Mouse (Mus musculus): ENCODE measurements at regions not wholly inside any gene's neighbourhood (a gene's known extent, or its start where the extent isn't known, plus 50 kb on each side); places are given as distances from the start of the nearest gene placed in this dataset.

DNA sequence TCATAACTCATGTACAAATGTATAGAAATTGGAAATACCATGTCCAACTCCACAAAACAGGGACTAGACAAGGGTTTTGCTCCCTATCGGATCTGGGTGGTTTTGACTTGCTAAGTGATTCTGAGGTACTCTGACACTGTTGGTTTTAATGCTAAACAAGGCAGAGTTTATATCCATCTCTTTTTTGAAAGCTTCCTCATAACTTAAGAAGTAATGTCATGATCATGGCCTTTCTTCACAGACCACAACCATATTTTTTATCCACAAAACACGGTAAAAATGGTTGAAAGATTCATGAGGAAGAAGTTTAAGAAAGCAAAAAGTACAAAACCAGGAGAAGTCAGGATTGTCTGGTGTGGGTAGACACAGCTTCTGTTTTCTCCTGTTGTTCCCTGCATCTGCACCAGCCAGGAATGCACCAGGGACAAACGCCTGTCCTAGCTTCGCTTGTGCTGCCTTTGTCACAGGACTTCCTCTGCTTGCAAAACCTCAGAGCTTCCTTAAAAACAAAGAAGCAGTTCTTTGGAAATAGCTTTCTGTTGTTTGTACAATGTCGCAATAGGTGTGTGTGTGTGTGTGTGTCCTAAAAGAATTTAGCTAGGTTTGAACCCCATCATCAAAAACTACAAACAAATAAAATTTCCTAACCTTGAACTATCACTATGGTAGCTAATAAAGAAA, 153.3 kb downstream of the Pah start:
- no peak for DNase-seq
- H3K4me1 ChIP-seq (ENCODE audit: control insufficient read depth, insufficient read depth, low read length) = no peaks in the 10 kb centered on the region
- no peak for TF ChIP-seq CTCF (IDR thresholded peaks at IDR 0.05; ENCODE audit: borderline replicate concordance, insufficient read depth, low read depth, low read length)
- H3K4me3 ChIP-seq (replicated peaks; ENCODE audit: insufficient read depth, low read depth, low read length) = no peak overlapping the region
- no peak overlapping the region for H3K27ac ChIP-seq (ENCODE audit: insufficient read depth, low read length)
- H3K27me3 ChIP-seq (ENCODE audit: control insufficient read depth, insufficient read depth, low read length) = no peaks in the 10 kb centered on the region
- 84% methylated on average over 5 of the region's 5 CpGs for WGBS

DNA sequence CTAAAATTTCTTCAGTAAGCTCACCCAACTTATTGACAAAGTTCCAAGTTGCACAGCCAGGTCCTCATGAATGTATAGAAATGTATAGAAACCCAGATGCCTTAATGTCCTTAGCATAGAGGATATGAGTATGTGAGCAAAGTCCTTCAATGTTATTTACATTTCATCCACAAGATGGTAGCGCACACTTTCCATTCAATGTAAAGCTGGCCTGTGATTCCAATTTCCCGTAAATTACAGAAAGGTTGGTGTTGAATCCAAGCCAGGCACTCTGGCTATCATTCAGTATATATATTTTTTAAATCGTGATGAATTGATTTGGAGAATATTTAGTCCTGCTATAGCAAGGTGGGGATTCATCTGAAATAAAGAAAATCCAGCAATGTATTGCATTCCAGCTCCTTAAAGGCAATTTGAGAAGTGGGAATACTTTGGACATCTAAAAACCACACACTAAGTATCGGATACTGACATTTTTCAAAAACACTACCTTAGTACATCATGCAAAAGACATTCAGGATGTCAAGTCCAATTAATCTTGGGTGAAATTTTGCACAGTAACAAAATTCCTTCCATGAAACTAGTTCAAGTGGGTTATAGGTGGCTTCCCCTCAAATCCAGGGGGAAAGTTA, 154.6 kb downstream of the Pah start:
- Histone ChIP-seq H3K27me3 (ENCODE audit: control insufficient read depth, insufficient read depth, low read length) (no peaks in the 10 kb centered on the region), H3K27ac (ENCODE audit: insufficient read depth, low read length) (no peak overlapping the region), H3K4me3 (replicated peaks; ENCODE audit: insufficient read depth, low read depth, low read length) (no peak overlapping the region), H3K4me1 (ENCODE audit: control insufficient read depth, insufficient read depth, low read length) (no peaks in the 10 kb centered on the region)
- DNase-seq = no peak
- TF ChIP-seq POLR2A (IDR thresholded peaks at IDR 0.05; ENCODE audit: borderline replicate concordance, insufficient read depth, low read length) (no peak), CTCF (IDR thresholded peaks at IDR 0.05; ENCODE audit: borderline replicate concordance, insufficient read depth, low read depth, low read length) (no peak)
- WGBS = 67% methylated on average over 4 of the region's 4 CpGs

DNA sequence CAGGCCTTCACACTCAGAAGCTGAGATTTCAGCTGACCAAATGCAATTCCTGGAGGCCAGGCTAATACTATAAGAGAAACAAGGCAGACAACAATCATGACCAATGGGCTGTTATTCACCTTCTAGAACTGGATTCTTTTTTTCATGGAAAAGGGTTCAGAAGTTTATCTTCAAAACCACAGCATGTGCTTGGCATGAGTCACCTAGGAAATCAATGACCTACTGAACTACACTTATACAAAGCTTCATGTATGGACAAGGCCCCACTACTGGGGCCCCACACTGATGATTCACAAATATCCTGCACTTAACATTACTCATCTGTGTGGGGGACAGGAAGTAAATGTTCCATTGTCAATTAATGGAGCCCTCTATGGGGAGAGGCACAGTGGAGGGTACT, 157.4 kb downstream of the Pah start:
- no peak for DNase-seq
- Histone ChIP-seq H3K27me3 (ENCODE audit: control insufficient read depth, insufficient read depth, low read length) (no peaks in the 10 kb centered on the region), H3K27ac (ENCODE audit: insufficient read depth, low read length) (no peak overlapping the region), H3K4me3 (replicated peaks; ENCODE audit: insufficient read depth, low read depth, low read length) (no peak overlapping the region), H3K4me1 (ENCODE audit: control insufficient read depth, insufficient read depth, low read length) (no peaks in the 10 kb centered on the region)
- TF ChIP-seq CTCF (IDR thresholded peaks at IDR 0.05; ENCODE audit: borderline replicate concordance, insufficient read depth, low read depth, low read length) = no peak
- no peak for TF ChIP-seq POLR2A (IDR thresholded peaks at IDR 0.05; ENCODE audit: borderline replicate concordance, insufficient read depth, low read length)

DNA sequence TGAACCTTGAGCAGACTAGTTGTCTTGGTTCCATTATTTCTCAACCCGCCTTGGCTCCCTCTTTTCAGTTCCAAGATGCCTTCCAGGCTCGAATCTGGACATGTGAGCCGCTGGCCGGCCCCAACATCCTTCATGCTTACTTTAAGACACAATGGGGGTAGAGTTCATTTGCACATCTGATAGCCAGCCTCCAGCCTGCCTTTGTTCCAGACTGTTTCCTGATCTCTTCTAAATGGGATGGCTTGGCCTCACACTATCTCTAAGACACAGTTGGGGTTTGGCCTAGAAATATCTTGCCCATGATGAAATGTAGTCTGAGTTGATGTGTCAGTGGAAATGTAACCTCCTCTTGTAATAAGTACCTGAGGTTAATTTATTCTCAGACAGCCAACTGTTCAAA, 164.7 kb downstream of the Pah start:
- no peaks in the 10 kb centered on the region for H3K27me3 ChIP-seq (ENCODE audit: control insufficient read depth, insufficient read depth, low read length)
- 26% methylated on average over 4 of the region's 4 CpGs for WGBS

DNA sequence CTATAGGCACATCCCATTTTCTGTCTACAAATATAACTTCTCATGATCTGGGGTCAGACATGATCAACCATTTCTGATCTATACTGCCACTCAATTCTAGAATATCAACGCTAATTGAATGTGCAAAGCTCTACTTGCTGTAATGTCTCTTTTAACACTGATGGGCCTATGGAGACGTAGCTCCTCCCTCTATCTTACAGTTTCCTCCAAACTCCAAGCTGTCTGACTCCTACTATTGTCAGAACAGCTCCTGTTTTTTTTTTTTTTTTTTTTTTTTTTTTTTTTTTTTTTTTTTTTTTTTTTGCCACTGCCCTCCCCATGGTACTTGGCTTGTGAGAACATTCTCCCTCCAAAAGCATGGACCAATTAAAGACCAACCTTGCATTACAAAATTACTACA, 165.2 kb downstream of the Pah start:
- 92% methylated on average over 2 of the region's 2 CpGs for WGBS
- Histone ChIP-seq H3K4me1 (ENCODE audit: control insufficient read depth, insufficient read depth, low read length) (no peaks in the 10 kb centered on the region), H3K4me3 (replicated peaks; ENCODE audit: insufficient read depth, low read depth, low read length) (no peak overlapping the region), H3K27me3 (ENCODE audit: control insufficient read depth, insufficient read depth, low read length) (no peaks in the 10 kb centered on the region), H3K27ac (ENCODE audit: insufficient read depth, low read length) (no peak overlapping the region)
- TF ChIP-seq CTCF (IDR thresholded peaks at IDR 0.05; ENCODE audit: borderline replicate concordance, insufficient read depth, low read depth, low read length) (no peak), POLR2A (IDR thresholded peaks at IDR 0.05; ENCODE audit: borderline replicate concordance, insufficient read depth, low read length) (no peak)
- DNase-seq = no peak

More for the DNA sequence above, 164.7 kb downstream of the Pah start:
- Histone ChIP-seq H3K4me3 (replicated peaks; ENCODE audit: insufficient read depth, low read depth, low read length) (no peak overlapping the region), H3K27ac (ENCODE audit: insufficient read depth, low read length) (no peak overlapping the region), H3K4me1 (ENCODE audit: control insufficient read depth, insufficient read depth, low read length) (no peaks in the 10 kb centered on the region)
- no peak for DNase-seq
- TF ChIP-seq POLR2A (IDR thresholded peaks at IDR 0.05; ENCODE audit: borderline replicate concordance, insufficient read depth, low read length) (no peak), CTCF (IDR thresholded peaks at IDR 0.05; ENCODE audit: borderline replicate concordance, insufficient read depth, low read depth, low read length) (no peak)

DNA sequence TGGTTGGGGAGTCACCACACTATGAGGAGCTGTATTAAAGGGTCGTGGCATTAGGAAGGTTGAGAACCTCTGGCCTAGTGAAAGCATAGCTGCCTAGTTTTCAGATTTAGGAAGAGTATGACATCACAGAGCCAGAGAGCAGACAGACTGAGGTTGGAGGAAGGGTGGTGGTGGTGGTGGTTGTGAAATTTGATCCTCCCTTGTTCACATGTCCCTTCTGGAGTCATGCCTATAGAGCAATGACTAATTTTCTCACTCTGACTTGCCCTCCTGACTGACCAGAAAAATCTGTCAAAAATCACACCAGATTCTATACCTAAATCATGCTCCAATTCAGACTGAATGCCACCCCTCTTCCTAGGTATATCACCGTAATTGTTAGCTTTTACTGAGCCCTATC, 166.2 kb downstream of the Pah start:
- Histone ChIP-seq H3K4me1 (ENCODE audit: control insufficient read depth, insufficient read depth, low read length) (no peaks in the 10 kb centered on the region), H3K27ac (ENCODE audit: insufficient read depth, low read length) (no peak overlapping the region), H3K27me3 (ENCODE audit: control insufficient read depth, insufficient read depth, low read length) (no peaks in the 10 kb centered on the region), H3K4me3 (replicated peaks; ENCODE audit: insufficient read depth, low read depth, low read length) (no peak overlapping the region)
- TF ChIP-seq POLR2A (IDR thresholded peaks at IDR 0.05; ENCODE audit: borderline replicate concordance, insufficient read depth, low read length) (no peak), CTCF (IDR thresholded peaks at IDR 0.05; ENCODE audit: borderline replicate concordance, insufficient read depth, low read depth, low read length) (no peak)
- no peak for DNase-seq
- 84% methylated on average over 2 of the region's 2 CpGs for WGBS

DNA sequence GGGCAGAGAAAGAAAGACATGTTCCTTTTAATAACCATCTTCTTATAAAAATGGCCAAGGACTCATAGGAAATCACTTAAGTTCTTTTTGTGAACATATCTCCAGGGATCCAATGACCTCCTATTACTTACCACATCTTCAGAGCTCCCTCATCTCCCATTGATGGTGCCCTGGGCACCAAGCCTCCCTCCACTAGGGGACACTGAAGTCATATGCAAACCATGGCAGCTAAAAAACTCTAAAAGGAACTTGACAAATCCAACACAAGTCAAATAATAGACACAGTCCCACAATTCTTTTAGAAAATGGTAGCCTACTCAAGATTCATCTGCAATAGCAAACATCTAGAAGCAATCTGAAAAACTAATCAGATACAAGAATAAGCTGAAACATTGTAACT, 167.2 kb upstream of the Igf1 start:
- no peak for DNase-seq
- no peak; the same call in 1 of the 2 replicates for TF ChIP-seq CTCF (IDR thresholded peaks at IDR 0.05; ENCODE audit: borderline replicate concordance, insufficient read depth, low read depth, low read length)
- TF ChIP-seq POLR2A (IDR thresholded peaks at IDR 0.05; ENCODE audit: borderline replicate concordance, insufficient read depth, low read length) = no peak
- Histone ChIP-seq H3K4me1 (ENCODE audit: control insufficient read depth, insufficient read depth, low read length) (no peaks in the 10 kb centered on the region), H3K27me3 (ENCODE audit: control insufficient read depth, insufficient read depth, low read length) (no peaks in the 10 kb centered on the region), H3K27ac (ENCODE audit: insufficient read depth, low read length) (no peak overlapping the region), H3K4me3 (replicated peaks; ENCODE audit: insufficient read depth, low read depth, low read length) (no peak overlapping the region)

DNA sequence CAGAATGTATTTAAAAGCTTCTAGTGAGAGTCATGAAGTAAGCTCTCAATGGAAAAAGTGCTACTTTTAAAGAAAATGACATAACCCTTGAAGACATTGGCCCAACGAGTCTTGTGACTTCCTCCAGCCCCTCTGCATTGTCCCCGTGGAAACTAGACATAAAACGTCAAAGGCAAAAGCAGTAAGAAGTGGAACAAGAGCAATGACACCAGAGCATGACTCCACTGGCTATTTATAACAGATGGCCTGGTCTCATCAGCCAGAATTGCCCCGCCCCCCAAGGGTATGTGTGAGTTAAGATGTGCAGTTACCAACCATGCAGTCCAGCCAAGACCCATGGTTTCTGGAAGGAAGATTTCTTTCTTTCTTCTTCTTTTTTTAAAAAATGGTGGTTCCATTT, 161.6 kb upstream of the Igf1 start:
- H3K4me3 ChIP-seq (replicated peaks; ENCODE audit: insufficient read depth, low read depth, low read length) = no peak overlapping the region
- no peaks in the 10 kb centered on the region for H3K27me3 ChIP-seq (ENCODE audit: control insufficient read depth, insufficient read depth, low read length)
- H3K27ac ChIP-seq (ENCODE audit: insufficient read depth, low read length) = no peak overlapping the region
- H3K4me1 ChIP-seq (ENCODE audit: control insufficient read depth, insufficient read depth, low read length) = no peaks in the 10 kb centered on the region
- no peak for TF ChIP-seq CTCF (IDR thresholded peaks at IDR 0.05; ENCODE audit: borderline replicate concordance, insufficient read depth, low read depth, low read length)
- no peak for TF ChIP-seq POLR2A (IDR thresholded peaks at IDR 0.05; ENCODE audit: borderline replicate concordance, insufficient read depth, low read length)
- 48% methylated on average over 4 of the region's 4 CpGs for WGBS
- no peak for DNase-seq
